Mouse (Mus musculus) embryo, embryonic 10 days (tissue): ENCODE results near the gene Zfp57.

Source experiments
- DNase-seq: peaks from one replicate; pipeline ENCODE4 v3.0.0-alpha.2; 2015; ENCODE audit warnings: low spot score

Zfp57 gene

GRCm38 (mm10) chr17:37045611-37046311 lies 44.8 kb downstream of the Zfp57 start, which contains the start of gene Gabbr1:
TSS of gene Gabbr1 (plus strand) at chr17:37045966.
- DNase-seq = peak; percentile 80

- DNase-seq = peak; percentile 49
Measured at GRCm38 (mm10) chr17:37046312-37047112, 45.5 kb downstream of the Zfp57 start.

- no peak for DNase-seq
Measured at GRCm38 (mm10) chr17:37047332-37047976, 46.5 kb downstream of the Zfp57 start.

- peak; percentile 34 for DNase-seq
Measured at GRCm38 (mm10) chr17:37047981-37048380, 47.0 kb downstream of the Zfp57 start.

- DNase-seq = no peak
Measured at GRCm38 (mm10) chr17:37048383-37048782, 47.4 kb downstream of the Zfp57 start.

- peak; percentile 62 for DNase-seq
Measured at GRCm38 (mm10) chr17:37049570-37050310, 48.8 kb downstream of the Zfp57 start.

- peak; percentile 93 for DNase-seq
Measured at GRCm38 (mm10) chr17:37050399-37050798, 49.4 kb downstream of the Zfp57 start.

GRCm38 (mm10) chr17:37050876-37051275 lies 49.9 kb downstream of the Zfp57 start:
- peak; percentile 36 for DNase-seq

GRCm38 (mm10) chr17:37051745-37052144 lies 50.8 kb downstream of the Zfp57 start:
- DNase-seq = no peak

- no peak for DNase-seq
Measured at GRCm38 (mm10) chr17:37056957-37057356, 56.0 kb downstream of the Zfp57 start.
